Mouse (Mus musculus) kidney, adult 2 months (tissue): Measurements from ENCODE around the gene Gucy2d. TPM values are rescaled to one million over a fixed set of nuclear protein-coding genes. Genes with fewer than 3 reads are reported as not detected.

Experiments
- DNase-seq: peaks from one replicate; pipeline ENCODE4 v3.0.0; 2021
- H3K27ac ChIP-seq: fragments of 200-500 bp; 2 replicates; pipeline ENCODE4 v1.5.1; 2012; ENCODE audit warnings: low read depth, low read length, control low read depth, inconsistent platforms; ENCODE audit not compliant: insufficient read depth
- H3K27me3 ChIP-seq: fragments of 200-500 bp; replicated peaks from 2 replicates; pipeline ENCODE4 v1.6.1; 2012; ENCODE audit warnings: mild to moderate bottlenecking, moderate library complexity, low read length, inconsistent platforms; ENCODE audit not compliant: control insufficient read depth, insufficient read depth
- H3K36me3 ChIP-seq: fragments of 200-500 bp; 2 replicates; pipeline ENCODE4 v1.6.1; 2012; ENCODE audit warnings: mild to moderate bottlenecking, moderate library complexity, low read length, inconsistent platforms; ENCODE audit not compliant: control insufficient read depth, insufficient read depth
- H3K4me1 ChIP-seq: fragments of 200-500 bp; 2 replicates; pipeline ENCODE4 v1.6.1; 2011; ENCODE audit warnings: low read length; ENCODE audit not compliant: control insufficient read depth, insufficient read depth
- H3K4me3 ChIP-seq: fragments of 200-500 bp; 2 replicates; pipeline ENCODE4 v1.5.1; 2011; ENCODE audit warnings: mild to moderate bottlenecking, low read depth, low read length, control low read depth; ENCODE audit not compliant: insufficient read depth
- CTCF ChIP-seq: fragments of 200-500 bp; conservative IDR thresholded peaks from 2 replicates; pipeline ENCODE4 v1.5.1; 2011; ENCODE audit warnings: low read depth, mild to moderate bottlenecking, control low read depth, low read length, moderate library complexity, mixed read lengths; ENCODE audit not compliant: insufficient read depth, insufficient read length
- POLR2A ChIP-seq: fragments of 200-500 bp; IDR thresholded peaks from one replicate; pipeline ENCODE4 v1.6.1; 2011; ENCODE audit warnings: low read depth, low read length, control low read depth
- WGBS: fragments of 180-500 bp; shearing (Covaris S2); methylation state at CpG from one replicate; pipeline ENCODE4 v1.1.7; 2018; 5-methylcytosine and 5-hydroxymethylcytosine counted together
- polyA plus RNA-seq: library from polyadenylated mRNA; depleted of rRNA; stranded (reverse); fragments of >200 nt; gene quantifications from 2 replicates; pipeline ENCODE4 v1.2.3, GENCODE M21; 2012

The Gucy2d gene
- polyA plus RNA-seq, 1 experiment = not detected

DNA sequence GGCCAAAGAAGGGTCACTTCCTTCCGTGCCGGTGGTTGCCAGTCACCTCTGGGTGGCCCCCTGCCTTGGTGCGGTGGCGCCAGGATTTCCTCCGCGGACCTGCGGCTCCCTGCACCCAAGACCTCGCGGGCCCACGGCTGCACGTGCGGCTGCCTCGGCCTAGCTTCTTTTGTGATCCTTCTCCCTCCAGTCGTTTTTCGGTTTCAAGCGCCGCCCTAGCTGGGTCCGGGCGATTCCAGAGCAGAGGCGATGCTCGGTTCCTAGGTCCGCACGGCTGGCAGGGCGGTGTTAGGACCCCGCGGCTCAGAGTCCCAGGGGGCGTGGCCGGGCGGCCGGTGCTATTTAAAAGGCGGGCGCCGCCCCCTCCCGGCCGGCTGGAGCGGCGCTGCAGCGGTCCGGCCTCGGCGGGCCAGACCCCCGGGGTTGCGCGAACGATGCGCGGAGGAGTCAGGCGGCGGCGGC lies 49.4 kb downstream of the Gucy2d start:
- peak overlapping the region; percentile 54 for H3K27ac ChIP-seq

DNA sequence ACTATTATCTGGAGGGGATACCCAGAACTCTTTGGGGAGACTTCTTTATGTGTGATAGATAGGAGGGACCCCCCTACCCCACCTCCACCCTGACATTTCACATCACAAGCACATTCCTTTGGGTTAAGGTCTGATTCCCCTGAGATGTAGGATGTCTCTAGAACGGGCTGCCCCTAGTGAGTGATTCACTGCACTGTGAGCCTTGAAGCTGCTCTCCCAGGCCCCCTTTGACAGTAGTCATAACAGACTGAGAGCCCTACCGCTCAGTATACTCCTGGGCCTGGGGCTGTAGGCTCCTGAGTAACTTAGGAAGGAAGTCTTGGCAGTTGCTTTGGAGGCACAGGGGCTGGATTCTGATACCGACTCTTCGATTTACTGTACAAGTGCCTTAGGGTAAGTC lies 50.1 kb downstream of the Gucy2d start:
- WGBS = 40% methylated on average over 4 of the region's 4 CpGs
- Histone ChIP-seq H3K27ac (peak overlapping the region; percentile 54; the same call in 1 of the 2 replicates), H3K4me3 (peak overlapping the region; percentile 80), H3K4me1 (no peaks in the 10 kb centered on the region), H3K36me3 (no peaks in the 10 kb centered on the region), H3K27me3 (no peaks in the 10 kb centered on the region)
- DNase-seq = no peak
- TF ChIP-seq POLR2A (no peak), CTCF (no peak)

More for the DNA sequence above, 49.4 kb downstream of the Gucy2d start:
- under 1% methylated on average over 50 of the region's 50 CpGs for WGBS
- Histone ChIP-seq H3K4me1 (no peaks in the 10 kb centered on the region), H3K27me3 (no peaks in the 10 kb centered on the region), H3K36me3 (no peaks in the 10 kb centered on the region), H3K4me3 (peak overlapping the region; percentile 80)
- TF ChIP-seq POLR2A = no peak
- TF ChIP-seq CTCF = 0 out of 2 replicates have a peak, but pooled peaks have one; percentile 4
- peak; percentile 82 for DNase-seq

DNA sequence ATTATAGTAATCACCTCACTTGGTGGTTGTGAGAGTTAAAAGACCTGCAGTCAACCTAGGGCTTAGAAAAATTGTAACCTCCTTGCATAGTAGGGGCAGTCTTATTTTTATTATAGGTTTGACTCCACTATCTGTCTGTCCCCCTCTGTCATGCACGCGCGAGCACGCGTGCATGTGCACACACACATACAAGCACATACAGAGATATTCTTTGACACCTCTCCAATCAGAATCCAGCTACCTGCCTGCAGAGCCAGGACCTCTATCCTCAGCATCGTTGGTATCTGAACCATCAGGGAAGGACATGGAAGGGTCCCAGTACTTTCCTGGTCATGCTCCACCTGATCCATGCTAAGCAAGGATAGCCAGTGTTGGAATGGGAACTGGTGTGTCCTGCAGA lies 50.7 kb downstream of the Gucy2d start:
- no peak for DNase-seq
- Histone ChIP-seq H3K36me3 (no peaks in the 10 kb centered on the region), H3K4me3 (peak overlapping the region; percentile 80), H3K4me1 (no peaks in the 10 kb centered on the region), H3K27me3 (no peaks in the 10 kb centered on the region), H3K27ac (peak overlapping the region; percentile 54; the same call in 1 of the 2 replicates)
- WGBS = 82% methylated on average over 6 of the region's 6 CpGs
- TF ChIP-seq CTCF (no peak), POLR2A (no peak)

DNA sequence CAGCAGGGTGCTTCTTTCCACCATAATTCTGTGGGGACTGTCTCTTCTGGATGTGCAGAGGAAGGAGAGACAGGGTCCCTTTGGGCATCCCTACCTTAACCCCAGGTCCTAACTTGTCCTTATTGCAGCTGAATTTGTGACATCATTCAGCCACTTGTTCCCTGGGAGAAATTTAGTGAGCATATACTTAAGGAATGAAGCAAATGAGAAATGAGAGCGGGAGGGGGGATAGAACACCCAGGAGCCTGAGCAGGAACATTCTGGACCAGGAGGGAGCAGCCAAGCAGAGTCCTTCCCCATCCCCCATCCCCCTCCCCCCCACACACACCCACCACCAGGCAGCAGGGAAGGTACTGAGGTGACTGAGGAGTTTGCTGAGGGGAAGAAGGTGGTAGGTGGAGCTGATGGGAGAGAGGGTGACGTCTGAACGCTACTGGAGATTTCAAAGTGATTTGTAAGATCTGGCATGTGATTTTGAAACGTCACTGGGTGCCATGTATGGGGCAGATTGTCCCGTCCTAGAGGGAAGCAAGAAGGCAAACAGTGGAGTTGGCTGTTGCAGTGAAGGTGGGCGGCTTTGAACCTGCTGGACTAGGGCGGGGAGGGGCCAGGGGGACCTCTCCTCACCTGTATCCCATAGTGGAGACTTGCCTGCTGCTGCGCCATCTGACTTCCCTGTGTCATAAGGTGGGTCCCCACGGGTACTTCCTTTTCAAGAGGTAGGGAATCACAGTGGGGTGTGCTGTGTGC lies 51.4 kb downstream of the Gucy2d start:
- TF ChIP-seq POLR2A = no peak
- no peak for TF ChIP-seq CTCF
- no peak for DNase-seq
- Histone ChIP-seq H3K4me3 (peak overlapping the region; percentile 80), H3K4me1 (no peaks in the 10 kb centered on the region), H3K27ac (peak overlapping the region; percentile 67), H3K36me3 (no peaks in the 10 kb centered on the region), H3K27me3 (no peaks in the 10 kb centered on the region)
- 62% methylated on average over 9 of the region's 9 CpGs for WGBS

DNA sequence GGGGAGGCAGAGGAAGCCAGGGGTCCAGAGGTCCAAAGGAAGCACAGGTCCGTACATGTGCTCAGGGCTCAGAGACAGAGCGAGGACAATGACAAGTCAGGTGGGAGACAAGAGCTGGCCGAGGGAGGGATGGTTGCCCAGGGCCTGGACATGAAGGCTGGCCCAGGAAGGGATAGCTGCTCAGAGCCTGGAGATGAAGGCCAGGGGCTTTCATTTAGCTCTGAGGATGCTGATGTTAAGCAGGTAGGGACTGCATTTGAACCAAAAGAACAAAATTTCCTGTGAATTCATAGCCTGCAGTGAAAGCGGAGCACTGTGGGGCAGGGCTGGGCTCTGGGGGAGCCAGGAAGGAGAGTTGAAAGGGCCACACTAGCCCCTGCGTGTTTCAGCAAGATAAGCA lies 52.1 kb downstream of the Gucy2d start:
- TF ChIP-seq POLR2A (no peak), CTCF (no peak)
- Histone ChIP-seq H3K4me1 (no peaks in the 10 kb centered on the region), H3K36me3 (no peaks in the 10 kb centered on the region), H3K27ac (peak overlapping the region; percentile 67), H3K4me3 (peak overlapping the region; percentile 80), H3K27me3 (no peaks in the 10 kb centered on the region)
- 68% methylated on average over 5 of the region's 5 CpGs for WGBS
- DNase-seq = no peak

DNA sequence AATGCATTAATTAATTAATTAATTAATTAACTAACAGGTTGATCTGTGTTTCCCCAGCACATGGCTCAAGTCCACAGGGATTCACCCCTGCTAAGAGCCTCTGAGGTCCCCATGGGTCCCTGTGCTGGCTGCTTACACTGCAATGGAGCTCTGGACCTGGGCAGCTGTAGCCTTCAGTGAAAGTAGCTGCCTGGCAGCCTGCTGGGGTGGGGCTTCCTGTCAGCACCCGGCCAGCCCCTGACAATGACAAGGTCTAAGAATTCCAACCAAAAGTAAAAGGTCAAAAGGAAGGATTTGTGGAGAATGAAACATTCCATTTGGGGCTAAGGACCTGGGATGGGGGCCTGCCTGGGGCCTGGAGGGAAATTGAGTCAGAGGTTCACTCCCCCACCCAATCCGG lies 53.1 kb downstream of the Gucy2d start:
- H3K27ac ChIP-seq = peak overlapping the region; percentile 39

DNA sequence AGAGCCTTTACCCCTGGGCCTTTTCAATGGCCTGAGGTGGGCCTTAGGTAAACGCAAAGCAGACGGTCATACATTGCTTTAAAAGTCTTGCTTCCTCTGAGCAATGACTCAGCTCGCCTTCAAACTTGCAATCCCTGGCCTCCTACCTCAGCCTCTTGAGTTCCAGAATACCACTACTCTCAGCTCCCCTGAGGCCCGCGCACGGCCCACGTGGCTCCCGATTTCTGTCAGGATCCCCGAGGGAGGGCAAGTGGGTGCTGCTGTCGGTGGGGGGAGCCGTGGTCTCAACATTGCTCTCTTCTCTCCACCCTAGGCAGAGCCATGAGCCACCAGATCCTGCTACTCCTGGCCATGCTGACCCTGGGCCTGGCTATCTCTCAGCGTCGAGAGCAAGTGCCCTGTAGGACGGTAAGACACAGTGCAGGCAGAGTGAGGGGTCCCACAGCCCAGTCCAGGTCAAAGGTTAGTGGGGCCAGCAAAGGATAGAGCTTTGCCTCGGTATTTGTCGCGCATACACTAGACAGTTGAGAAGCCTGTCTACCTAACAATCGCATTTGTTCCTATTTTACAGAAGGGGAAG lies 53.8 kb downstream of the Gucy2d start:
- peaks cover 7% of the 10 kb centered on the region; the same call in 1 of the 2 replicates for H3K4me1 ChIP-seq
- H3K4me3 ChIP-seq = no peak overlapping the region
- no peak for TF ChIP-seq CTCF
- 73% methylated on average over 18 of the region's 18 CpGs for WGBS
- H3K27ac ChIP-seq = peak overlapping the region; percentile 39
- no peaks in the 10 kb centered on the region for H3K36me3 ChIP-seq
- H3K27me3 ChIP-seq = no peaks in the 10 kb centered on the region
- DNase-seq = no peak

More for the DNA sequence above, 53.1 kb downstream of the Gucy2d start:
- TF ChIP-seq CTCF (no peak), POLR2A (no peak)
- Histone ChIP-seq H3K4me1 (peaks cover 1% of the 10 kb centered on the region; the same call in 1 of the 2 replicates), H3K4me3 (no peak overlapping the region), H3K36me3 (no peaks in the 10 kb centered on the region), H3K27me3 (no peaks in the 10 kb centered on the region)
- DNase-seq = peak; percentile 68
- 53% methylated on average over 2 of the region's 2 CpGs for WGBS
